Mouse (Mus musculus) liver, embryonic 13.5 days (tissue): ENCODE results near the gene Plxnd1. TPM values are rescaled to one million over a fixed set of nuclear protein-coding genes. Genes with fewer than 3 reads are reported as not detected.

ENCODE experiments used
- ATAC-seq: fragments of 200-750 bp; cut with Nextera tagmentation; 2 replicates; pipeline ENCODE4 v1.8.0; 2017; ENCODE audit warnings: low read depth, mild to moderate bottlenecking, moderate number of reproducible peaks, moderate library complexity
- DNase-seq: peaks from one replicate; pipeline ENCODE4 v3.0.0; 2022
- H3K27ac ChIP-seq: fragments of 300-500 bp; sonication (generic); 2 replicates; pipeline ENCODE4 v1.5.1; 2015; ENCODE audit warnings: moderate library complexity, mild to moderate bottlenecking, inconsistent platforms
- H3K27me3 ChIP-seq: fragments of 300-500 bp; sonication (generic); 2 replicates; pipeline ENCODE4 v1.6.1; 2015; ENCODE audit warnings: mild to moderate bottlenecking, inconsistent platforms
- H3K36me3 ChIP-seq: fragments of 300-500 bp; sonication (generic); 2 replicates; pipeline ENCODE4 v1.6.1; 2015; ENCODE audit warnings: mild to moderate bottlenecking, inconsistent platforms
- H3K4me1 ChIP-seq: fragments of 300-500 bp; sonication (generic); replicated peaks from 2 replicates; pipeline ENCODE4 v1.6.1; 2015; ENCODE audit warnings: inconsistent platforms
- H3K4me2 ChIP-seq: fragments of 300-500 bp; sonication (generic); 2 replicates; pipeline ENCODE4 v1.6.1; 2015; ENCODE audit warnings: inconsistent platforms, mild to moderate bottlenecking, moderate library complexity
- H3K4me3 ChIP-seq: fragments of 300-500 bp; sonication (generic); replicated peaks from 2 replicates; pipeline ENCODE4 v1.5.1; 2015; ENCODE audit warnings: mild to moderate bottlenecking, inconsistent platforms
- H3K9ac ChIP-seq: fragments of 300-500 bp; sonication (generic); 2 replicates; pipeline ENCODE4 v1.6.1; 2015; ENCODE audit warnings: mild to moderate bottlenecking, inconsistent platforms
- H3K9me3 ChIP-seq: fragments of 300-500 bp; sonication (generic); replicated peaks from 2 replicates; pipeline ENCODE4 v1.6.1; 2016; ENCODE audit warnings: inconsistent platforms
- WGBS: fragments of 180-500 bp; shearing (Covaris S2); methylation state at CpG from one replicate; pipeline ENCODE4 v1.1.7; 2015; ENCODE audit not compliant: insufficient replicate concordance; 5-methylcytosine and 5-hydroxymethylcytosine counted together
- polyA plus RNA-seq: library from polyadenylated mRNA; unstranded; fragments of >200 nt; fragmentation: Nextera tagmentation; extraction: Ambion mirVana; gene quantifications from 2 replicates; pipeline ENCODE4 v1.2.1, GENCODE M21; 2015

Plxnd1 gene
- polyA plus RNA-seq, 1 experiment from 2014 or later: 6.8 TPM

DNA sequence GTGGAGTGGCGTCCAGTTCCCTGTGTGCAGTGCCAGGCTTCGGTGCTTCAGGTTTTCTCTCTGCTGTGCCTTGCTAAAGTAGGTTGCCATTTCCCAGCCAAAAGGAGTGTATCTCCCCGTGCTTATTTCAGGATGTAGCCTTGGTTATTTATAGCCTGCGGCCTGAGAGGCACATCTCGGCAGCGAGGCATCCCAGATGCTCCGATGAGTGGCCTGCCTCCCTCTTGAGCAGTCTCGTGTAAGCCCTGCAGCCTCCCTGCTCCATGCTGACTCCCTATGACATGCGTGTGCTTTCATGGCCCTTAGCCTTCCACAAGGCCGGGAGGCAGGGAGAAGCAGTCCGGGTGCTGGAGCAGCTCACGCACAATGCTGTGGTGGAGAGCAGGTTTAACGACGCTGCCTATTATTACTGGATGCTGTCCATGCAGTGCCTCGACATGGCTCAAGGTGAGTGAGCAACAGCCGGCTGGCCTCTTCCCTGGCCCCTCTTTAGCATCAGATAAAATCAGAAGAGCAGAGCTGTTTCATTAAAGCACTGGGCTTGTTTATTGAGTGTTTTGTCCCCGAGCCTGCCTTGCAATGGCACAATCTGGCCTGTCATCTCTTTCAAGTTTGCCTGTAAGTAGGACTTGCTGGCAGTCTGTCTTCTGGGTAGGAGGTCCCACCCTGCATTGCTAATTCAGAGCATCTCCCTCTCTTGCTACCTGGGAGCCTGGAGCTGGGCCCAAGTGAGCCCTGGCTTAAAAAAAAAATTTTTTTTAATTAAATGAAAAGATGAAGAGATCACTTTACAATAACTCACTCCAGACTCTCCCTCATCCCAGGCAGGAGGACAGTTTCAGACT is 79.0 kb downstream of the Plxnd1 start:
- no peaks in the 10 kb centered on the region for H3K36me3 ChIP-seq
- DNase-seq (no peak), ATAC-seq (no peak)
- no peaks in the 10 kb centered on the region for H3K27me3 ChIP-seq
- H3K9me3 ChIP-seq: no peaks in the 10 kb centered on the region
- no peak overlapping the region for H3K27ac ChIP-seq
- H3K4me1 ChIP-seq: peaks cover 13% of the 10 kb centered on the region
- 52% methylated on average over 17 of the region's 17 CpGs for WGBS
- no peak overlapping the region for H3K4me3 ChIP-seq
- H3K9ac ChIP-seq: no peak overlapping the region
- H3K4me2 ChIP-seq: no peak overlapping the region

- no peak for ATAC-seq
- no peak overlapping the region for H3K27ac ChIP-seq
- 81% methylated on average over 15 of the region's 15 CpGs for WGBS
- no peak overlapping the region for H3K9ac ChIP-seq
- H3K4me3 ChIP-seq: no peak overlapping the region
- no peak overlapping the region for H3K4me2 ChIP-seq
- no peaks in the 10 kb centered on the region for H3K36me3 ChIP-seq
- H3K9me3 ChIP-seq: no peaks in the 10 kb centered on the region
- peaks cover 22% of the 10 kb centered on the region for H3K4me1 ChIP-seq
- DNase-seq: no peak
- no peaks in the 10 kb centered on the region for H3K27me3 ChIP-seq
Observed at GRCm38 (mm10) chr6:115914511-115915202, 80.1 kb downstream of the Plxnd1 start.

GRCm38 (mm10) chr6:115913482-115913881 is 81.3 kb downstream of the Plxnd1 start:
- H3K9me3 ChIP-seq: no peaks in the 10 kb centered on the region
- peaks cover 30% of the 10 kb centered on the region for H3K4me1 ChIP-seq
- no peak for ATAC-seq
- DNase-seq: no peak
- no peaks in the 10 kb centered on the region for H3K27me3 ChIP-seq
- WGBS: 75% methylated on average over 10 of the region's 10 CpGs
- no peak overlapping the region for H3K4me3 ChIP-seq
- no peak overlapping the region for H3K4me2 ChIP-seq
- no peak overlapping the region for H3K27ac ChIP-seq
- H3K9ac ChIP-seq: no peak overlapping the region
- H3K36me3 ChIP-seq: no peaks in the 10 kb centered on the region

GRCm38 (mm10) chr6:115911763-115912162 is 83.0 kb downstream of the Plxnd1 start:
- H3K27me3 ChIP-seq: no peaks in the 10 kb centered on the region
- no peak overlapping the region for H3K4me3 ChIP-seq
- no peak overlapping the region for H3K9ac ChIP-seq
- H3K36me3 ChIP-seq: no peaks in the 10 kb centered on the region
- peaks cover 36% of the 10 kb centered on the region for H3K4me1 ChIP-seq
- no peak for ATAC-seq
- H3K27ac ChIP-seq: no peak overlapping the region
- H3K9me3 ChIP-seq: no peaks in the 10 kb centered on the region
- DNase-seq: no peak
- 55% methylated on average over 6 of the region's 6 CpGs for WGBS
- no peak overlapping the region for H3K4me2 ChIP-seq

DNA sequence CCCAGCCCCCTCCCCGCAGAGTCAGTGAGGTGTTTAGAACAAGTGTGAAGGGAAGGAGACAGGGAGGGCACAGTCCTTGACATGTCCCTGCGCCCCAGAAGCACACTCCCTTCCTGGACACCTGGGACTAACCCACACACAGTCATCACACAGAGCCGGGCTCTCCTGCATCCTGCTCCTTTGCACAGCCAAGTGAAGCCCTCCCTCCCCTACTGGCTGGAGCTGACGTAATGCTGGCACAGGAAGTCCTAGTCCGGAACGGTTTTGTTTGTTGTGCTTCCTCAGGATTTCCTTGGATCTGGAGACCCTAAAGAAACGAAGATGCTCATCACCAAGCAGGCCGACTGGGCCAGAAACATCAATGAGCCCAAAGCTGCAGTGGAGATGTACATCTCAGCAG is 84.9 kb downstream of the Plxnd1 start:
- no peaks in the 10 kb centered on the region for H3K36me3 ChIP-seq
- H3K27ac ChIP-seq: no peak overlapping the region
- 35% methylated on average over 8 of the region's 8 CpGs for WGBS
- no peak overlapping the region for H3K4me2 ChIP-seq
- no peak overlapping the region for H3K9ac ChIP-seq
- no peaks in the 10 kb centered on the region for H3K27me3 ChIP-seq
- DNase-seq: no peak
- H3K4me1 ChIP-seq: peaks cover 47% of the 10 kb centered on the region
- H3K4me3 ChIP-seq: no peak overlapping the region
- no peaks in the 10 kb centered on the region for H3K9me3 ChIP-seq
- peak; percentile 46; the same call in 1 of the 2 replicates for ATAC-seq

- 17% methylated on average over 3 of the region's 3 CpGs for WGBS
- no peak overlapping the region for H3K4me3 ChIP-seq
- no peaks in the 10 kb centered on the region for H3K36me3 ChIP-seq
- H3K27me3 ChIP-seq: no peaks in the 10 kb centered on the region
- no peaks in the 10 kb centered on the region for H3K9me3 ChIP-seq
- ATAC-seq (no peak), DNase-seq (no peak)
- H3K4me1 ChIP-seq: peaks cover 47% of the 10 kb centered on the region
- H3K27ac ChIP-seq: no peak overlapping the region
- H3K9ac ChIP-seq: no peak overlapping the region
- H3K4me2 ChIP-seq: no peak overlapping the region
Observed at GRCm38 (mm10) chr6:115909052-115909451, 85.8 kb downstream of the Plxnd1 start.

DNA sequence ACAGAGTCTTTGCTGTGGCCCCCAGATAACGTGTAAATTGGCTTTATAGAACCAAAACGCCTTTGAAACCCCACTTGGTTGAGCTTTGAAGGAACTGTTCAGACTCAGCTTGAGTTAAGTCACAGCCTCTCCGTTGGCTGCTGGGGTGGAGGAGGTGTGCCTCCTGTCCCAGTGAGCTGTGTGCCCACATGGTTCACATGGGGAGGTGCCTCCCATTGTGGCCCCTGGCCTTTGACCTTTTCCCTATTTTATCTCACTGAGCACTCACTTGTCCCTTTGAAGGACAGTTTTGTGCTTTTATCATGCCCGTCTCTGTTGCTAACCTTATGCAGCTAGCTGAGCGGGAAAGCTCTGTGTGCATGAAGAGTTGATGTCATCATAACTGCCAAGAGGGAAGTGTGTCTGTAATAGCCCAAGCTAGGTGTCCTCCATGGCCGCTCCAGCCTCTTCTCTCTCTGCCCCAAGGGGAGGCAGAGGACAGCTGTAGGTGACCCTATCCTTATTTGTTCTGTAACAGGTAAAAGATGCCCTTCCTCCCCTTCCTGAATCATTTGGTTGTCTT is 86.3 kb downstream of the Plxnd1 start:
- ATAC-seq: peak; percentile 43
- H3K9me3 ChIP-seq: no peaks in the 10 kb centered on the region
- 12% methylated on average over 6 of the region's 6 CpGs for WGBS
- H3K27ac ChIP-seq: no peak overlapping the region
- H3K4me2 ChIP-seq: no peak overlapping the region
- H3K9ac ChIP-seq: no peak overlapping the region
- no peaks in the 10 kb centered on the region for H3K27me3 ChIP-seq
- H3K4me1 ChIP-seq: peaks cover 47% of the 10 kb centered on the region
- H3K36me3 ChIP-seq: no peaks in the 10 kb centered on the region
- DNase-seq: peak; percentile 15
- no peak overlapping the region for H3K4me3 ChIP-seq

DNA sequence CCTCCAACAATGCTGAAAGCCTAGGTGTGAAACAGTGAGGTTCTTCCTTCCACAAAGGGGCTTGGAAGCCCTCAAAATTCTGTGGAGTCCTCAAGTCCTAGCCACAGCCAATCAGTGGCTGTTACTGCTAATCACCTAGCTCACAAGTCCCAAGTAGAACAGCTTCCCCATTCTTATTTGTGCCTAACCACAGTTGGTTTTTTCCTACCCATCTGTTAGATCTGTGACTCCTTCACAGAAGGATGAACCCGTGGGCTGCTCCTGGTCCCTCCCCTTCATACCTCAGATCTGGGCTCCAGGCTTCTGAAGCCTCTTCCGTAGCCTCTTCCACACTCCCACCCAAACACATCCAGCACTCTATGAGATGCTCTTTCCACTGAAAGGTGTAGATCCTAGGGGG is 87.9 kb downstream of the Plxnd1 start:
- DNase-seq (no peak), ATAC-seq (no peak)
- Histone ChIP-seq H3K27ac (no peak overlapping the region), H3K4me1 (peaks cover 47% of the 10 kb centered on the region), H3K4me3 (no peak overlapping the region), H3K27me3 (no peaks in the 10 kb centered on the region), H3K36me3 (no peaks in the 10 kb centered on the region), H3K4me2 (no peak overlapping the region), H3K9me3 (no peaks in the 10 kb centered on the region), H3K9ac (no peak overlapping the region)
- WGBS: 26% methylated on average over 2 of the region's 2 CpGs

DNA sequence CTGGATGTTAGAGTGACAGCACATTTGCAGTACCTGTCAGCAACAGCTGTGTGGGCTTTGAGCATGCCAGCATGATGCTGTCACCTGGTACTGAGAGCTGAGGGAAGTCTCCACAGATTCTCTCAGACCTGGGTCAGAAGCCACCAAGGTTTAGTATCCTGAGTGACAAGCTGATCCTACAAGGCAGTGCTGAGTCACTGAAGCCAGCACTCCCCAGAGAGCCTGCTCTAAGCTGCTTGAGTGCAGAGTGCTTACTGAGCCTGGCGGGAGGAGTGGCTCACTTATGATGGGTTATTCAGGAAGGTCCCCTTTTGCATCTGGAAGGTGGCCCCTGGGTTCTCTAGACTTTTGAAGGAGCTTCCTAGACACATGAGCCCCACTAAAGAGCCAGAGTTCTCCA is 88.3 kb downstream of the Plxnd1 start:
- no peaks in the 10 kb centered on the region for H3K27me3 ChIP-seq
- H3K9me3 ChIP-seq: no peaks in the 10 kb centered on the region
- no peak overlapping the region for H3K9ac ChIP-seq
- WGBS: 14% methylated on average over 1 of the region's 1 CpGs
- H3K4me1 ChIP-seq: peaks cover 47% of the 10 kb centered on the region
- DNase-seq (no peak), ATAC-seq (no peak)
- H3K4me3 ChIP-seq: no peak overlapping the region
- no peak overlapping the region for H3K27ac ChIP-seq
- H3K36me3 ChIP-seq: no peaks in the 10 kb centered on the region
- no peak overlapping the region for H3K4me2 ChIP-seq

GRCm38 (mm10) chr6:115905568-115905967 is 89.2 kb downstream of the Plxnd1 start:
- no peak overlapping the region for H3K27ac ChIP-seq
- H3K4me3 ChIP-seq: no peak overlapping the region
- no peak overlapping the region for H3K9ac ChIP-seq
- DNase-seq (no peak), ATAC-seq (no peak)
- 64% methylated on average over 6 of the region's 6 CpGs for WGBS
- no peak overlapping the region for H3K4me2 ChIP-seq
- H3K27me3 ChIP-seq: no peaks in the 10 kb centered on the region
- peaks cover 46% of the 10 kb centered on the region for H3K4me1 ChIP-seq
- H3K9me3 ChIP-seq: no peaks in the 10 kb centered on the region
- no peaks in the 10 kb centered on the region for H3K36me3 ChIP-seq
